Mouse (Mus musculus): ENCODE data around the gene Lamtor2.
"Not testable (repeated sequence)": the region's sequence is repeated elsewhere in the genome, so short reads cannot be mapped to it uniquely, and the experiment has no call there.

Lamtor2 gene

DNA sequence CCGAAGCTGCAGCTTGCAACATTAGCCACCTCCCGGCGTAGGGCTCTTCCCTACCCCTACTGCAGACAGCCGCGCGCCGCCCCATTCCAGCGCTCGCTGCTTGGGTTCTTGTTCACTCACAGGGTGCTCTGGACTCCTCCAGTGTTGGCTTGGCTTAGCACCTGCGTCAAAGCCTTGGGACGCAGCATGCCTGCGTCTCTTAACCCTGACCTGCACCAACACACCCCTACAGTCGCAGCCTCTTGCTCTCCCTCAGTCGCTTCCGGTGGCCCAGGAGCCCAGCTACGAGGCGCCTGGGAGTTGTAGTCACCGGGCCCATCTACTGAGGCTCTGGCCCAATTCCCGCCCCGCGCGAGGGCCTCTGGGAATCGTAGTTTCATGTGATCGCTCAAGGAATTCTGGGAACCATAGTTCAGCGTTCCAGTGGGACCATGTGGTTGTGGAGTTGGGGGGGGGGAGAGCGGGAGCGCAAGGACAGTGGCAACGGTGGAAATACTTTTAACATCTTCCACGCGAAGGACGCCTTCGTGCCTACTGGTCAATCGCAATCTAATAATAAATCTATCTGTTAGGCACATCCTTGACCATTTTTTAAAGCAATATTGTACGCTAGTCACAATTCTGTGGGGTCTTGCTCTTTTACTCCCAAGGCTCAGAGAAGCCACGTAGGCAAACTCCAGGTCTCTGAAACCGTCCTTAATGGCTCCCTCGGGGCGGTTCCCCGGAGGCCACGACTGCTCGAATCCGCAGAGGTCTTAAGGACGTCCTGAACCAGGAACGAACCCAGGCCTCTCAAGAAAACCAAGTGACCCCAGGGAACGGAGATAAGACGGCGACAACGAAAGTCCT lies at the start of gene Lamtor2:
TSS of gene Lamtor2 (minus strand) at position 399 of the 849 bp plus-strand sequence.
- peak; percentile 95 to 96 for DNase-seq (ENCODE audit: low spot score in 2 of 2)

- no peak for DNase-seq (ENCODE audit: low spot score in 2 of 2)
Measured at GRCm38 (mm10) chr3:88602466-88602865, 49.6 kb upstream of the Lamtor2 start.

DNA sequence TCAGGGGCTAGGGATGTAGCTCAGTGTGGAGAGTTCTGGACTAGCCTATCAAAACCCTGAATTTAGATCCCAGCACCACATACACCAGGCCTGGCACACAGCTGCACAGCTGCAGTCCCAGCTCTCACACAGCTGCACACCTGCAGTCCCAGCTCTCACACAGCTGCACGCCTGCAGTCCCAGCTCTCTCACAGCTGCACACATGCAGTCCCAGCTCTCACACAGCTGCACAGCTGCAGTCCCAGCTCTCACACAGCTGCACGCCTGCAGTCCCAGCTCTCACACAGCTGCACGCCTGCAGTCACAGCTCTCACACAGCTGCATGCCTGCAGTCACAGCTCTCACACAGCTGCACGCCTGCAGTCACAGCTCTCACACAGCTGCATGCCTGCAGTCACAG lies 43.7 kb upstream of the Lamtor2 start:
- DNase-seq (ENCODE audit: low spot score in 2 of 2): not testable (repeated sequence)

GRCm38 (mm10) chr3:88593893-88594580 lies 41.2 kb upstream of the Lamtor2 start:
- DNase-seq (ENCODE audit: low spot score in 2 of 2): no peak

- DNase-seq (ENCODE audit: low spot score in 2 of 2): no peak
Measured at GRCm38 (mm10) chr3:88592942-88593576, 40.2 kb upstream of the Lamtor2 start.

- peak in 1 of 2 experiments; percentile 12 for DNase-seq (ENCODE audit: low spot score in 2 of 2)
Measured at GRCm38 (mm10) chr3:88591950-88592731, 39.3 kb upstream of the Lamtor2 start.

DNA sequence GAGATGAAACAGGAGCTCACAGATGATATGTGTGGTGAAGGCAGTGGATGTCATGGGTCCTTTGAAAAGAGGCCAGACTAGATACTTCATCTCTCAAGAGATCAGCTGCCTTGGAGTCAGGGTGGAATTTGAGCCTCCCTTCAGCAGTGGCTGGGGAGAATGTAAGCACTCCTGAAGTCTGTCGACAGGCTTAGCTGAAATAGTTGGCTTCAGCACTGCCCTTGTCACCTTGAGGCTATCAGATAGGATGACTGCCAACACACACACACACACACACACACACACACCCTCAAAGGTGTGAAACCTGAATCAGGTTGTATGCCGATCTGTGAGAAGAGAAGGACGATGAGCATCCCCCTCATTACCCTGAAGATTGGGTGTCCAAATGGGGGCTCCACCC lies 38.2 kb upstream of the Lamtor2 start:
- no peak for DNase-seq (ENCODE audit: low spot score in 2 of 2)

GRCm38 (mm10) chr3:88590246-88590645 lies 37.4 kb upstream of the Lamtor2 start:
- DNase-seq (ENCODE audit: low spot score in 2 of 2): no peak

- DNase-seq (ENCODE audit: low spot score in 2 of 2): no peak
Measured at GRCm38 (mm10) chr3:88586640-88587039, 33.8 kb upstream of the Lamtor2 start.

GRCm38 (mm10) chr3:88585769-88586168 lies 32.9 kb upstream of the Lamtor2 start:
- no peak for DNase-seq (ENCODE audit: low spot score in 2 of 2)

DNA sequence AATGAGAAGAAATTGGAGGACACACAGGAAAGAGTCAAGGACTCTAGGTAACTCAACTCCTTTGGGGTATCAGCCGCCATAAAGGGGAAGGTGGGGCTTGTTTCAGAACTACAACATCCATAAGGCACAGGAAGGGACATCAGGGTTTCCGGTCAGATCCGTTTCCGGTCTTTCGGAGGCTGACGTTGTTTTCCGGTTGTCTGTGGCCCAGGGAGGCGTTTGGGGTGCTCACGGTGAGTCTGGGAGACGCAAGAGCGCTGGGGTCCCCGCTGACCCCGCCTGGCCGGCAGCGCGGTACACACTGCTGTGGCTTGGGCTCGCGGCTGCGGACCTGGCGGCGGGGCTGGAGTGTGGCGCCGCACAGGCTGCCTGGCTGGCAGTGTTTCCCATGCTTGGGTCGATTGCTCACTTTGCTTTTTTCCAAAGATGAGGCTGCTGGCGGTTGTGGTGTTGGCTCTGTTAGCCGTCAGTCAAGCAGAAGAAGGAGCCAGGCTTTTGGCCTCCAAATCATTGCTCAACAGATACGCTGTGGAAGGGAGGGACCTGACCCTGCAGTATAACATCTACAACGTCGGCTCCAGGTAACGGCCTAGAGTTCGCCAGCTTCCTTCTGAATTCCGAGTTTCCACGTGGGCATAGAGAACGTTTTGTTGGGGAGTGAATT lies 26.7 kb upstream of the Lamtor2 start:
- peak; percentile 51 to 64 for DNase-seq (ENCODE audit: low spot score in 2 of 2)

GRCm38 (mm10) chr3:88578498-88579424 lies 25.9 kb upstream of the Lamtor2 start:
- DNase-seq (ENCODE audit: low spot score in 2 of 2): no peak

GRCm38 (mm10) chr3:88577846-88578245 lies 25.0 kb upstream of the Lamtor2 start:
- DNase-seq (ENCODE audit: low spot score in 2 of 2): not testable (repeated sequence)

DNA sequence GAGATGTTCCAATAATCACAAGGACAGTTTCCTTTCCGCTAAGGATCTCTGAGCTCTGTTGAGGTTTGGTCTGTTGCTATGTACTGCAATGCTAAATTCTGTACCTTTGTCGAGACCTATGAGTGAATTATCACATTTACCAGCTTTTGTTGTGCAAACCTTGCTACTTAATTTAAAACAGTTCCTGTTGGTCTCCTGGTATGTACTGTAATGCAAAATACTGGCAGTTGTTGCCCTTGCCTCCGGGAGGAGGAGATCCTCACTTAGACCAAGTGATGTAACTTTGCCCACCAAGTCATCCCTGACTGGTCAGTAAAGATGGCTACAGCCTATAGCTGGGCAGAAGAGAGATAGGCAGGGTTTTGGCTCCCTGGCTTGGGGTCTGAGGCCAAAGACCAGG lies 22.7 kb upstream of the Lamtor2 start, which contains the start of gene Ssr2:
TSS of gene Ssr2 (plus strand) at position 337 of the 400 bp plus-strand sequence.
- no peak for DNase-seq (ENCODE audit: low spot score in 2 of 2)

DNA sequence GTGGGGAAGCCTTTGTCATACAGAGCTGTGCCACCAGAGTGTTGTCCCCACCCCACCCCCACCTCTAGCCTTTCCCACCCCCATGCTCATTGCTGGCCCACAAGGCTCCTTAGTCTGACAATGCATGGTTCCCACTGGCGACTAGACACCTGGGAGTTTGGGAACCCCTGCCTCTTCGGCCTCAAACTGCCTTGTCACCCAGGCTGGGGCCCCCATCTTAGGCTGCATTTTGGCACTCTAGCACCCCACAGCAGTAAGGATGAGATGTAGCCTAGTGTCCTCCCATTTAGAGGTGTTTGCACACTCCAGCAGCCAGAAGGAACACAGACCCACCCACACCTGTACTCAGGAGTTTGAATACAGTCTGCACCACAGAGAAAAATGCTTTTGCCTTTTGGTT lies 20.9 kb upstream of the Lamtor2 start:
- DNase-seq (ENCODE audit: low spot score in 2 of 2): no peak

- DNase-seq (ENCODE audit: low spot score in 2 of 2): no peak
Measured at GRCm38 (mm10) chr3:88572835-88573234, 20.0 kb upstream of the Lamtor2 start.

- DNase-seq (ENCODE audit: low spot score in 2 of 2): no peak
Measured at GRCm38 (mm10) chr3:88571856-88572255, 19.0 kb upstream of the Lamtor2 start.

- DNase-seq (ENCODE audit: low spot score in 2 of 2): no peak
Measured at GRCm38 (mm10) chr3:88570341-88570740, 17.5 kb upstream of the Lamtor2 start.

DNA sequence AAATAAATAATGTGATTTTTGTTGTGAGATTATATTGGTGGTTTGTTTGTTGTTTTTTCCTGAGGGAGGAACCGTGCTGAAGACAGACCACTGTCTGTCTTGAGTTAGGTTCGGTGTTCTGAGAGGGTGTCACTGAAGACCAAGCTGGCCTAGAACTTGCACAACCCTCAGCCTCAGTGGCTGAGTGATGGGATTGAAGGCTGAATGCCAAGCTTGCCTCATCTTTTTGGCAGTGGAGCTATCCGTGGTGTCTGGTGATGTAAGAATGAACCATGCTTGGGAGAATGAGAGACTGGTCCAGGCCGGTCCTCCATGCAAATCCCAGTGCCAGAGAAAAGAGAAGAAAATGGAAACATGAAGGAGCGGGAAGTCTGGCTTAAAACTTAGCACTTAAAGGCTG lies 16.8 kb upstream of the Lamtor2 start:
- no peak for DNase-seq (ENCODE audit: low spot score in 2 of 2)

GRCm38 (mm10) chr3:88569093-88569492 lies 16.2 kb upstream of the Lamtor2 start:
- DNase-seq (ENCODE audit: low spot score in 2 of 2): no peak

Measured in frontal cortex, postnatal 25 days (tissue).